Mouse (Mus musculus) embryonic fibroblast, embryonic 13.5 days (primary cell): ENCODE data around the gene Pam16.

ENCODE experiments used
- CTCF ChIP-seq: IDR thresholded peaks from 2 replicates; pipeline ENCODE4 v1.5.1; 2011; ENCODE audit warnings: mild to moderate bottlenecking, control low read depth, low read length, moderate library complexity, borderline replicate concordance; ENCODE audit not compliant: insufficient read depth
- POLR2A ChIP-seq: IDR thresholded peaks from 2 replicates; pipeline ENCODE4 v1.6.1; 2011; ENCODE audit warnings: low read depth, mild to moderate bottlenecking, control low read depth, low read length, moderate library complexity

- TF ChIP-seq POLR2A = no peak
- TF ChIP-seq CTCF = no peak
Measured at GRCm38 (mm10) chr16:4652707-4653416, 28.1 kb upstream of the Pam16 start.
